Mouse (Mus musculus): ENCODE measurements around the gene Nsf. TPM values are rescaled to one million over a fixed set of nuclear protein-coding genes. Genes with fewer than 3 reads are reported as not detected.
"Not testable (repeated sequence)": the region's sequence is repeated elsewhere in the genome, so short reads cannot be mapped to it uniquely, and the experiment has no call there.

The Nsf gene
- polyA plus RNA-seq (2014; fragmentation: Nextera tagmentation; extraction: Ambion mirVana) = 178 and 206 TPM in 2 replicates

GRCm38 (mm10) chr11:103953896-103954292, at the start of gene Nsf:
Gene Nsf (minus strand): TSS chr11:103954056.
- under 1% methylated on average over 52 of the region's 53 CpGs for WGBS
- H3K9ac ChIP-seq = peak within 1 kb of the TSS; percentile 74
- peak; percentile 93 for ATAC-seq (ENCODE audit: low FRiP score)

DNA sequence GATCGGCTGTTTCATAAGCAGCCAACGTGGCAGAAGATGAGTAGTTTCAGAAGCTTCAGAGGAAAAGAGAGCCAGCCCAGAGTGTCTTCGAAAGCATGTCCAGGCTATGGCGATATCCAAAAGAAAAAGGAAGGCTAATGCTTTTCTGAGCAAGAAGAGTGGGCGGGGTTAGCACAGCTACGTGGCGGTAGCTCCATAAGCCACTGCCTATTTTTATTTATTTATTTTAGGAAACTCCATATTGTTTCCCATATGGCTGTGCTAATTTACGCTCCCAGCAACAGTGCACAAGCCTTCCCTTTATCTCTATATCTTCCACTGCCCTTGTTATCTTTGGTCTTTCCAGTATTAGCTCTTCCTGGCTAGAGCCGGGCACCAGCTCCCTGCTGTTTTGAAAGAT, 49.5 kb upstream of the Nsf start:
- Histone ChIP-seq H3K27ac (no peak overlapping the region), H3K9ac (no peak overlapping the region), H3K9me3 (ENCODE audit: control insufficient read depth, low read length) (no peaks in the 10 kb centered on the region), H3K36me3 (replicated peaks; ENCODE audit: control insufficient read depth, insufficient read depth) (no peaks in the 10 kb centered on the region), H3K27me3 (ENCODE audit: control insufficient read depth, insufficient read depth, low read length) (no peaks in the 10 kb centered on the region), H3K4me3 (replicated peaks; ENCODE audit: low read length) (no peak overlapping the region), H3K4me2 (replicated peaks) (no peak overlapping the region), H3K4me1 (replicated peaks; ENCODE audit: control insufficient read depth, insufficient read depth, low read length) (no peaks in the 10 kb centered on the region)
- WGBS = 75% methylated on average over 9 of the region's 9 CpGs
- no peak for ATAC-seq (ENCODE audit: low FRiP score)
- DNase-seq (ENCODE audit: low spot score) = no peak

More at GRCm38 (mm10) chr11:103953896-103954292, at the start of gene Nsf:
- Histone ChIP-seq H3K36me3 (replicated peaks; ENCODE audit: control insufficient read depth, insufficient read depth) (no peaks in the 10 kb centered on the region), H3K27me3 (ENCODE audit: control insufficient read depth, insufficient read depth, low read length) (no peaks in the 10 kb centered on the region), H3K4me2 (replicated peaks) (peak within 1 kb of the TSS; percentile 59), H3K9me3 (ENCODE audit: control insufficient read depth, low read length) (no peaks in the 10 kb centered on the region), H3K27ac (peak within 1 kb of the TSS; percentile 88), H3K4me1 (replicated peaks; ENCODE audit: control insufficient read depth, insufficient read depth, low read length) (peaks cover 16% of the 10 kb centered on the region), H3K4me3 (replicated peaks; ENCODE audit: low read length) (peak within 1 kb of the TSS; percentile 69)
- DNase-seq (ENCODE audit: low spot score) = peak; percentile 91

DNA sequence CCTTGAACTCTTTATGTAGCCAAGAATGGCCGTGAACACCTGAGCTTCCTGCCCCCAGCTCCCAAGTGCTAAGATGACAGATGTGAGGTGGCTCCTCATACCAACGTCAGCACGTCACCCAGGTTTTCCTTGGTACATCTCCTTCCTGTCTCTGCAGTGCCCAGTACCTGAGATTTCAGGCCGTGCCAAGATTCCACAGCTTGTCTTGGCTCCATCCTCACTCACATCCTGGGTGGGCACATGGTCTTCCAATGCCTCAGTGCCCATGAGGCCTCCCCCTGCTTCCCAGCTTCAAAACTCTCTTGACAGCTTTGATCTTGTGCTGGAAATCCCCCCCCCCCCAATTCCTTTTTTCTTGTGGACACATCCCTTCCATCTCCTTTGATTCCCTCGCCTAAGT, 48.3 kb upstream of the Nsf start:
- DNase-seq (ENCODE audit: low spot score) = no peak
- no peaks in the 10 kb centered on the region for H3K4me1 ChIP-seq (replicated peaks; ENCODE audit: control insufficient read depth, insufficient read depth, low read length)
- no peak overlapping the region for H3K4me3 ChIP-seq (replicated peaks; ENCODE audit: low read length)
- H3K4me2 ChIP-seq (replicated peaks) = no peak overlapping the region
- no peaks in the 10 kb centered on the region for H3K36me3 ChIP-seq (replicated peaks; ENCODE audit: control insufficient read depth, insufficient read depth)
- no peak overlapping the region for H3K9ac ChIP-seq
- no peak overlapping the region for H3K27ac ChIP-seq
- no peak for ATAC-seq (ENCODE audit: low FRiP score)
- no peaks in the 10 kb centered on the region for H3K27me3 ChIP-seq (ENCODE audit: control insufficient read depth, insufficient read depth, low read length)
- whole genome bisulfite sequencing = 87% methylated on average over 5 of the region's 5 CpGs
- H3K9me3 ChIP-seq (ENCODE audit: control insufficient read depth, low read length) = no peaks in the 10 kb centered on the region

- H3K36me3 ChIP-seq (replicated peaks; ENCODE audit: control insufficient read depth, insufficient read depth) = no peaks in the 10 kb centered on the region
- DNase-seq (ENCODE audit: low spot score) = no peak
- no peaks in the 10 kb centered on the region for H3K27me3 ChIP-seq (ENCODE audit: control insufficient read depth, insufficient read depth, low read length)
- 83% methylated on average over 12 of the region's 12 CpGs for WGBS
- no peak for ATAC-seq (ENCODE audit: low FRiP score)
- H3K4me3 ChIP-seq (replicated peaks; ENCODE audit: low read length) = no peak overlapping the region
- H3K9me3 ChIP-seq (ENCODE audit: control insufficient read depth, low read length) = no peaks in the 10 kb centered on the region
- H3K4me2 ChIP-seq (replicated peaks) = no peak overlapping the region
- H3K9ac ChIP-seq = no peak overlapping the region
- no peaks in the 10 kb centered on the region for H3K4me1 ChIP-seq (replicated peaks; ENCODE audit: control insufficient read depth, insufficient read depth, low read length)
- H3K27ac ChIP-seq = no peak overlapping the region
These were observed 47.6 kb upstream of the Nsf start for GRCm38 (mm10) chr11:104001395-104001955.

DNA sequence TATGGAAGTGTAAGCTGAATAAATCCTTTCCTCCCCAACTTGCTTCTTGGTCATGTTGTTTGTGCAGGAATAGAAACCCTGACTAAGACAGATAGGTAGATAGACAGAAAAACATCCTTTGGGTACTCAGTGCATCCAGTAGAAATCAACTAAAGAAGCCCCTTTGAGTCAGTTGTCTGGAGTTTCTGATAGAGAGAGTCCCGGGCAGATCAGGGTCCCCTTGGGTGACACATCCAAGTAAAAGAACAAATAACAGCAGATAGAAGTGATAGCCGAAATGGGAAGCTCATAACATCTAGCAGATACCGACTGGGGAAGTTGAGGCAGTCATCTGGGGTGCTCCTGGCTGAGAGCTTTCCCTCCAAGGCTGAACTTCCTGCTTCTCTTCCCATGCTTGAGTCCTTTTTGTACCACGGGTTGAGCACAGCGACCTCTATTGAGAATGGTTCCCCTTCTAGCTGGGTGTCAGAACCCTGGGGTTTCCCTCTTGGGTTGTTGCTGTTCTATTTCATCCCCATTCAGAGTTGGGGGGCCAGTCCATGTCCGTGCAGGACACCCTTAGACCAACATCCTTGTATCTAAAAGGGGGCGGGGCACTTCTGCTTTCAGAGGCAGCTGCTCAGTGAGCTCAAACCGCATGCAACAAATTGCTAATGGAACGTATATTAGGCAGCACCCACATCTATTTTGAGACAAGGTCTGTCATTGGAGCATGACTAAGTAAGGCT, 47.0 kb upstream of the Nsf start:
- no peak overlapping the region for H3K27ac ChIP-seq
- DNase-seq (ENCODE audit: low spot score) (no peak), ATAC-seq (ENCODE audit: low FRiP score) (no peak)
- H3K9me3 ChIP-seq (ENCODE audit: control insufficient read depth, low read length) = no peaks in the 10 kb centered on the region
- H3K4me3 ChIP-seq (replicated peaks; ENCODE audit: low read length) = no peak overlapping the region
- H3K9ac ChIP-seq = no peak overlapping the region
- no peaks in the 10 kb centered on the region for H3K4me1 ChIP-seq (replicated peaks; ENCODE audit: control insufficient read depth, insufficient read depth, low read length)
- no peaks in the 10 kb centered on the region for H3K36me3 ChIP-seq (replicated peaks; ENCODE audit: control insufficient read depth, insufficient read depth)
- no peak overlapping the region for H3K4me2 ChIP-seq (replicated peaks)
- 73% methylated on average over 9 of the region's 9 CpGs for WGBS
- no peaks in the 10 kb centered on the region for H3K27me3 ChIP-seq (ENCODE audit: control insufficient read depth, insufficient read depth, low read length)

DNA sequence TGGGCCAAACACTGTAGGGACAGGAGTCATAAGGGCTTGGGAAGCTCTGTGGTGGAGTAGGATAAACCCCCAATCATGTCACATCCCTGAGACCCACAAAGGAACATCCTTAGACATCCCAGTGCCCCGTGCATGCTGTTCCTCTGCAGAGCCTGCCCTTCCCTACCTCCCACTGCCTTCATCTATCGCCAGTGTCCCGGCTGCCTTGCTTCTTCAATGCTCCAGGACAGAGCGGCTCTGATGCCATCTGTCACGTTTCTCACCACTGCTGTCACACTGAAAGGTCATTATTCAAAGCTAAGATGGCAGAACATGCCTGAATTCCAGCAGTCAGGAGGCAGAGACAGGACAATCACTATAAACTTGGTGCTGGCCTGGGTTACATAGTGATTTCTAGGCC, 44.9 kb upstream of the Nsf start:
- no peaks in the 10 kb centered on the region for H3K4me1 ChIP-seq (replicated peaks; ENCODE audit: control insufficient read depth, insufficient read depth, low read length)
- H3K9me3 ChIP-seq (ENCODE audit: control insufficient read depth, low read length) = no peaks in the 10 kb centered on the region
- no peak for ATAC-seq (ENCODE audit: low FRiP score)
- 61% methylated on average over 5 of the region's 5 CpGs for WGBS
- H3K9ac ChIP-seq = no peak overlapping the region
- no peaks in the 10 kb centered on the region for H3K36me3 ChIP-seq (replicated peaks; ENCODE audit: control insufficient read depth, insufficient read depth)
- H3K4me3 ChIP-seq (replicated peaks; ENCODE audit: low read length) = no peak overlapping the region
- DNase-seq (ENCODE audit: low spot score) = no peak
- no peak overlapping the region for H3K27ac ChIP-seq
- no peak overlapping the region for H3K4me2 ChIP-seq (replicated peaks)
- no peaks in the 10 kb centered on the region for H3K27me3 ChIP-seq (ENCODE audit: control insufficient read depth, insufficient read depth, low read length)

DNA sequence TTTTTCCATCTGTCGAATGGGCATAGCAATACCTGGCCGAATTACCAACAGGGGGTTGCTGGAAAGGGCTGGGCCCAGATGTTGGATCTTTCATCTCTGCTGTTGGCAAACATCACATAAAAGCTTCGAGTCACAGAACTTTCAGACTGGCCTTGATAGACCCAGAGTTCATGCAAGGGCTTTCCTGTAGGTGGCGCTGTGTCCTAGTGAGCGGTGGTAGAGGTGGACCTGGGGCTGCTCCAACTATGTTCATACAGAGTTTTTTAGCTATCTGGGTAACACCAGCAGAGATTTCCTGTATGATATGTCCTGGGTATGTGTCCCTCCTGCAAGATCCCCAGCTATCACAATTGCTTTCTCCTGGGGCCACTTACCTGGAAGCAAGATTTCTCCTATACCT, 43.5 kb upstream of the Nsf start:
- H3K27ac ChIP-seq = no peak overlapping the region
- no peak for ATAC-seq (ENCODE audit: low FRiP score)
- no peak overlapping the region for H3K4me3 ChIP-seq (replicated peaks; ENCODE audit: low read length)
- no peak overlapping the region for H3K4me2 ChIP-seq (replicated peaks)
- H3K9me3 ChIP-seq (ENCODE audit: control insufficient read depth, low read length) = no peaks in the 10 kb centered on the region
- WGBS = 13% methylated on average over 5 of the region's 5 CpGs
- no peaks in the 10 kb centered on the region for H3K4me1 ChIP-seq (replicated peaks; ENCODE audit: control insufficient read depth, insufficient read depth, low read length)
- no peaks in the 10 kb centered on the region; the same call in 1 of the 2 replicates for H3K36me3 ChIP-seq (replicated peaks; ENCODE audit: control insufficient read depth, insufficient read depth)
- DNase-seq (ENCODE audit: low spot score) = peak; percentile 80
- no peak overlapping the region for H3K9ac ChIP-seq
- no peaks in the 10 kb centered on the region for H3K27me3 ChIP-seq (ENCODE audit: control insufficient read depth, insufficient read depth, low read length)

DNA sequence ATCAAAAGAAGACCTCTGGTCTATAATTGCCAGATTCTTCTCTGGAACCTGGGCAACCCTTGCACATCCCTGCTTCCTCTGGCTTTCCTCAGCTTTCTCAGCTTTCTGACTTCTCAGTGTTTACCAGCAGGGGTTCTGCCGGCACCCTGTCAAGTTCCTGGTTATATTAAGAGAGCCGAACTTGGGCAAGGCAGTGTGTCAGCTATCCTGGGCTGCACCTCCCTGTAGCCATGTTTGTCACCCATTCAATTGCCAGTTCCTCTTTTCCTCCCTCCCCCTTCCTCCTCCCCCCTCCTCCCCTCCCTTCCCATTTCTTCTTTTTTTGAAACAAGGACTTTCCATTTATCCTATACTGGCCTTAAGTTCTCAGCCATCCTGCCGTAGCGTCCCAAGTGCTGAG, 38.8 kb upstream of the Nsf start:
- Histone ChIP-seq H3K9ac (no peak overlapping the region), H3K27me3 (ENCODE audit: control insufficient read depth, insufficient read depth, low read length) (no peaks in the 10 kb centered on the region), H3K36me3 (replicated peaks; ENCODE audit: control insufficient read depth, insufficient read depth) (no peaks in the 10 kb centered on the region; the same call in 1 of the 2 replicates), H3K4me3 (replicated peaks; ENCODE audit: low read length) (no peak overlapping the region), H3K4me1 (replicated peaks; ENCODE audit: control insufficient read depth, insufficient read depth, low read length) (no peaks in the 10 kb centered on the region), H3K4me2 (replicated peaks) (no peak overlapping the region), H3K27ac (no peak overlapping the region), H3K9me3 (ENCODE audit: control insufficient read depth, low read length) (no peaks in the 10 kb centered on the region)
- ATAC-seq (ENCODE audit: low FRiP score) = no peak
- 61% methylated on average over 4 of the region's 4 CpGs for WGBS
- DNase-seq (ENCODE audit: low spot score) = no peak

- WGBS = 16% methylated on average over 12 of the region's 12 CpGs
- H3K36me3 ChIP-seq (replicated peaks; ENCODE audit: control insufficient read depth, insufficient read depth) = peaks cover 11% of the 10 kb centered on the region
- not testable (repeated sequence) for H3K4me3 ChIP-seq (replicated peaks; ENCODE audit: low read length); H3K9me3 ChIP-seq (ENCODE audit: control insufficient read depth, low read length); H3K27ac ChIP-seq; H3K27me3 ChIP-seq (ENCODE audit: control insufficient read depth, insufficient read depth, low read length); DNase-seq (ENCODE audit: low spot score); H3K4me1 ChIP-seq (replicated peaks; ENCODE audit: control insufficient read depth, insufficient read depth, low read length); H3K9ac ChIP-seq; H3K4me2 ChIP-seq (replicated peaks)
- peak; percentile 71 for ATAC-seq (ENCODE audit: low FRiP score)
These were observed 36.2 kb upstream of the Nsf start for GRCm38 (mm10) chr11:103990049-103990557.
